Mouse (Mus musculus) hindbrain, embryonic 11.5 days (tissue): ENCODE data around the gene Slc17a2. TPM values are rescaled to one million over a fixed set of nuclear protein-coding genes. Genes with fewer than 3 reads are reported as not detected.

Source experiments
- ATAC-seq: fragments of 200-750 bp; cut with Nextera tagmentation; 2 replicates; pipeline ENCODE4 v1.8.0; 2017; ENCODE audit warnings: mild to moderate bottlenecking, moderate TSS enrichment, moderate library complexity; ENCODE audit not compliant: low FRiP score
- DNase-seq: peaks from one replicate; pipeline ENCODE4 v3.0.0-alpha.2; 2015; ENCODE audit warnings: low spot score
- H3K27ac ChIP-seq: fragments of 300-500 bp; sonication (generic); 2 replicates; pipeline ENCODE4 v1.5.1; 2014; ENCODE audit warnings: mild to moderate bottlenecking, low read depth, low read length
- H3K27me3 ChIP-seq: fragments of 300-500 bp; sonication (generic); 2 replicates; pipeline ENCODE4 v1.6.1; 2014; ENCODE audit warnings: mild to moderate bottlenecking, low read length, moderate library complexity, mixed read lengths; ENCODE audit not compliant: control insufficient read depth, insufficient read depth
- H3K36me3 ChIP-seq: fragments of 300-500 bp; sonication (generic); 2 replicates; pipeline ENCODE4 v1.6.1; 2014; ENCODE audit warnings: mild to moderate bottlenecking, low read length, moderate library complexity, mixed read lengths; ENCODE audit not compliant: control insufficient read depth, insufficient read depth
- H3K4me1 ChIP-seq: fragments of 300-500 bp; sonication (generic); replicated peaks from 2 replicates; pipeline ENCODE4 v1.6.1; 2014; ENCODE audit warnings: low read length, mixed read lengths; ENCODE audit not compliant: control insufficient read depth, insufficient read depth
- H3K4me2 ChIP-seq: fragments of 300-500 bp; sonication (generic); replicated peaks from 2 replicates; pipeline ENCODE4 v1.6.1; 2014; ENCODE audit warnings: mild to moderate bottlenecking, low read depth, low read length
- H3K4me3 ChIP-seq: fragments of 300-500 bp; sonication (generic); 2 replicates; pipeline ENCODE4 v1.5.1; 2014; ENCODE audit warnings: low read depth, low read length
- H3K9ac ChIP-seq: fragments of 300-500 bp; sonication (generic); 2 replicates; pipeline ENCODE4 v1.6.1; 2014; ENCODE audit warnings: low read depth, low read length
- H3K9me3 ChIP-seq: fragments of 300-500 bp; sonication (generic); 2 replicates; pipeline ENCODE4 v1.6.1; 2016; ENCODE audit warnings: low read length; ENCODE audit not compliant: control insufficient read depth
- WGBS: fragments of 180-500 bp; shearing (Covaris S2); extraction: QIAGEN DNeasy Blood & Tissue Kit; methylation state at CpG from one replicate; pipeline ENCODE4 v1.1.7; 2014; 5-methylcytosine and 5-hydroxymethylcytosine counted together
- polyA plus RNA-seq: library from polyadenylated mRNA; unstranded; fragments of >200 nt; fragmentation: Nextera tagmentation; extraction: Ambion mirVana; gene quantifications from 2 replicates; pipeline ENCODE4 v1.2.1, GENCODE M21; 2014

Gene Slc17a2
- polyA plus RNA-seq, 1 experiment from 2014 or later, result not detected

DNA sequence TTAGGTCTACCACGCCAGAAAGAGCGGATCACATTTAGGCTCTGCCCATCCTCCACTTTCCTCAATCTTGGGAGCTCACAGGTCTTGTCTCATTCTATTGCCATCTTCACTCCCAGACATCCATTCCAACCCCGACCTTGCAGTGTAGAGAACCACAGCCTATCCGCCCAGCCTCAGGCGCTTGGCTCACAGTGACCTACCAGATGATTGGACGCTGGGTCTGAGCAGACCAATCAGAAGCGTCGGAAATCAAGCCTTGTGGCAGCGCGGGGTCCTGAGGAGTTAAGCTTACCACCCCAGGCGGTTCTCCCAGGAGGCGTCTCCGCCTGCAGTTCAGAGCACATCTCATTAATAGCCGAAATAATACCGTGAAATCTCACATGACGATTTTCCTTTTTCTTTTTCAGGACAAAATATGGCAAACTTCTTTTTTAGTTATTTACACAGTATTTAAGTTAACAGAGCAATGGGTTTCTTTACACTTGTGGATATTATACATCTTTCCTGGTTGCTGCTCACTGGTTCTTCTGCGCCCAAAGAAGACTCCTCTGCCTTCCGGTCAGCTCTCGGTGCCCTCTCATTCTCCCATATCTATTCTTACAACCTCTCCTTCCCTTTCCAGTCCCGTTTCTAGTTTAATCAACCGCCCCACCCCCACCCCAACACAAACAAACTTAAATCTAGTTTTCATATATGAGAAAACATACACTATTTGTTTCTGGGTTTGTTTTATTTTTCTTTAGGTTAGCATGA is 34.1 kb upstream of the Slc17a2 start:
- H3K4me3 ChIP-seq, result no peak overlapping the region
- no peaks in the 10 kb centered on the region for H3K4me1 ChIP-seq
- 25% methylated on average over 21 of the region's 21 CpGs for WGBS
- DNase-seq (peak; percentile 67), ATAC-seq (peak; percentile 89)
- H3K36me3 ChIP-seq, result no peaks in the 10 kb centered on the region
- H3K4me2 ChIP-seq, result 0 out of 2 replicates have a peak overlapping the region, but pooled peaks have one; percentile 17
- no peak overlapping the region for H3K9ac ChIP-seq
- no peaks in the 10 kb centered on the region for H3K27me3 ChIP-seq
- H3K9me3 ChIP-seq, result no peaks in the 10 kb centered on the region
- H3K27ac ChIP-seq, result no peak overlapping the region

GRCm38 (mm10) chr13:23778339-23778738 is 28.5 kb upstream of the Slc17a2 start:
- no peak overlapping the region for H3K9ac ChIP-seq
- no peaks in the 10 kb centered on the region for H3K36me3 ChIP-seq
- DNase-seq, result no peak
- no peaks in the 10 kb centered on the region for H3K27me3 ChIP-seq
- ATAC-seq, result no peak
- H3K4me3 ChIP-seq, result no peak overlapping the region
- H3K9me3 ChIP-seq, result no peaks in the 10 kb centered on the region
- H3K4me1 ChIP-seq, result no peaks in the 10 kb centered on the region
- H3K27ac ChIP-seq, result no peak overlapping the region
- no peak overlapping the region for H3K4me2 ChIP-seq
- 95% methylated on average over 7 of the region's 7 CpGs for WGBS

GRCm38 (mm10) chr13:23779025-23779424 is 27.8 kb upstream of the Slc17a2 start:
- no peaks in the 10 kb centered on the region for H3K36me3 ChIP-seq
- no peak overlapping the region for H3K9ac ChIP-seq
- H3K4me1 ChIP-seq, result no peaks in the 10 kb centered on the region
- no peaks in the 10 kb centered on the region for H3K9me3 ChIP-seq
- ATAC-seq, result no peak
- H3K4me3 ChIP-seq, result no peak overlapping the region
- no peak overlapping the region for H3K4me2 ChIP-seq
- no peaks in the 10 kb centered on the region for H3K27me3 ChIP-seq
- H3K27ac ChIP-seq, result no peak overlapping the region
- WGBS, result 86% methylated on average over 4 of the region's 4 CpGs
- DNase-seq, result no peak

- ATAC-seq (no peak), DNase-seq (peak; percentile 75)
- Histone ChIP-seq H3K9me3 (no peaks in the 10 kb centered on the region), H3K27me3 (no peaks in the 10 kb centered on the region), H3K36me3 (no peaks in the 10 kb centered on the region), H3K4me2 (no peak overlapping the region), H3K4me3 (no peak overlapping the region), H3K9ac (no peak overlapping the region), H3K27ac (no peak overlapping the region), H3K4me1 (no peaks in the 10 kb centered on the region)
- WGBS, result 45% methylated on average over 2 of the region's 2 CpGs
Observed at GRCm38 (mm10) chr13:23792520-23792919, 14.3 kb upstream of the Slc17a2 start.

DNA sequence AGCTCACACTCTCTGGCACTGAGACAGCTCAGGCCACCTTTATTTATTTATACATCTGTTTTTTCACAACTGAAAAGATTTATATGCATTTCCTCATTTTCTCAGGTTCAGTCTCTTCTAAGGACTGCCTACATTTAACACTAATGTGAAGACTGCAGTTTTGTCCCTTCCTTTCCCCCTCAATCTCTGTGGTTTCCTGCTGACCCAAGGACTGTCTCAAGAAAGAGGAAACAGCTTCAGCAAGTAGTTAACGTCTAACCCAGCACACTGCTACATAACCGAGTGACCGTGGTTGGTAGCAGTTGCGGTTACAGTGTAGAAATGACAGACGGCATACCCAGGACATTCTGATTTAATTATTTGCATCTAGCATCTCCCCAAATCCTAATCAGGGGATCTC is 7.4 kb upstream of the Slc17a2 start:
- Histone ChIP-seq H3K4me1 (no peaks in the 10 kb centered on the region), H3K9ac (no peak overlapping the region), H3K9me3 (no peaks in the 10 kb centered on the region), H3K4me3 (no peak overlapping the region), H3K27ac (no peak overlapping the region), H3K4me2 (no peak overlapping the region), H3K36me3 (no peaks in the 10 kb centered on the region), H3K27me3 (no peaks in the 10 kb centered on the region)
- 86% methylated on average over 5 of the region's 5 CpGs for WGBS
- no peak for DNase-seq
- ATAC-seq, result no peak

DNA sequence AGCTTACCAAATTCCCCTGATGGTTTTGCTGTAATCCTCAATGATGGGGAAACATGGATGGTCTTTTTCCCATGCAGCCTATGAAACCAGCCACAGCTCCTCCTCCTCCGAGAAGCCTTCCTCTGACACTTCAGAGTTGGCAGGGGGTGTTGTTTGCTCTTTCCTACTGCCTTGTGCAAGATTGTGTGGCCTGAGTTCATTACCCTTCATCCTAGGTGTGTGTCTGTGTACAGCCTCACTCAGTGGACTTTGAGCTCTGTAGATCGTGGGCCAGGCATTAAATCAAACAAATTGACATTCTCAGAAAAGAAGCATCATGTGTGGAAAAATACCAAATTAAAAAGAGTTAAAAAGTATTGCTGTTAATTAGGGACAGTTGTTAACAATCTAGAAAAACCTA is 2.3 kb upstream of the Slc17a2 start:
- no peak for ATAC-seq

DNA sequence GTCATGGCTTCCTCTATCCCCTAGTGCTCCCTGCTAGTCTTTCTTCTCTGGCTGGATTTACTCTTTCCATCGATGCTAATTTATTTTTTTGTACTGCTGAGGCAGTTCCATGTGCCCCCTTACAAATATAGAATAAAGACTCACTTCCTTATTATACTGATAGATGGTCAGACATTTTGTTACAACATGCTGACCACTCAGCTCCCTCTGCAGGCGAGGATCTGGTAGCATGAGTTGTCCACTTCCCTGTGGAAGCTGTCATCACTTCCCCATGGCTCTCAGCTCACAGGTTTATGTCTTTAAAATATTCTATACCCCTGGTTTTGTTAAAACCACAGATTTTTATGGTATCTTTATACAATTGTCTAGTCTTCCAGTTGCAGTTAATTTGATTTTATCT is 9.4 kb downstream of the Slc17a2 start:
- Histone ChIP-seq H3K27me3 (no peaks in the 10 kb centered on the region), H3K4me1 (no peaks in the 10 kb centered on the region), H3K4me3 (no peak overlapping the region), H3K9ac (no peak overlapping the region), H3K4me2 (no peak overlapping the region), H3K36me3 (no peaks in the 10 kb centered on the region), H3K9me3 (no peaks in the 10 kb centered on the region), H3K27ac (no peak overlapping the region)
- ATAC-seq (no peak), DNase-seq (no peak)
- WGBS, result 79% methylated on average over 2 of the region's 2 CpGs

More for the DNA sequence above, 2.3 kb upstream of the Slc17a2 start:
- DNase-seq, result no peak
- Histone ChIP-seq H3K9me3 (no peaks in the 10 kb centered on the region), H3K4me2 (no peak overlapping the region), H3K27ac (no peak overlapping the region), H3K9ac (no peak overlapping the region), H3K27me3 (no peaks in the 10 kb centered on the region), H3K4me1 (no peaks in the 10 kb centered on the region), H3K36me3 (no peaks in the 10 kb centered on the region), H3K4me3 (no peak overlapping the region)
- 87% methylated on average over 2 of the region's 2 CpGs for WGBS

DNA sequence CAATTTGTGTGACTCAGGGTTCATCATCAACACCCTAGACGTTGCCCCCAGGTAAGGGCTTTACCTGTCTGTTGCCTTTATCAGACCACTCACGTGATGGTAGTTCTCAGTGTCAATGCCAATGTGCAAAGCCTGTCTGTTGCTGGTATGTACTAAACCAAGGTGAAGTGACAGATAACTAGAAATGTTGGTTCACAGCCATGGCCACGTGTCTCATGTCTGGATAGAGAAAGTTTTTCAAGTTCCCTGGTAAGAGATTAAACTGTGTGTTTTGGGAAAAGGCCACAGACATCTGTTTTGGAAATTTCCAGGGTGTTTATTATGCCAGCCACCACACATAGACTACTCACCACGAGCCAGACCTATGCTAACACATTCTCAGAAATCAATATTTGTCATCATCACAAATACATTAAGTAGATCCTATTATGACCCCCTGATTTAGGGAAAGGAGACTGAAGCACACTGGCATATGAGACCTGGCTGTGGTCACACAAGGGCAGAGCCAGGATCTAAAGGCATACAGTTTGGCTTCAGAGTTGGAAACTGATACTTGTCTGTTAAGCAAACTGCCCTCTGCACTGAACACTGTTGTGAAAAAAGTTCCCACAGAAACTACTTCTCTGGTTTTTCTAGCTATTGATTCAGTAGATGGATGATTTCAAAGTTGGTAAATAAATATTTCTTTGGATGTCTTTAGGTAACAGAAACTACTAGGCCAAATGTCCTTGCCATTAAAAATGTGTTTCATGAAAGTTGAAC is 13.6 kb downstream of the Slc17a2 start:
- Histone ChIP-seq H3K27me3 (no peaks in the 10 kb centered on the region), H3K27ac (no peak overlapping the region), H3K4me1 (no peaks in the 10 kb centered on the region), H3K9ac (no peak overlapping the region), H3K4me3 (no peak overlapping the region), H3K4me2 (no peak overlapping the region), H3K36me3 (no peaks in the 10 kb centered on the region), H3K9me3 (no peaks in the 10 kb centered on the region)
- WGBS, result 74% methylated on average over 4 of the region's 4 CpGs
- DNase-seq, result no peak
- ATAC-seq, result no peak

DNA sequence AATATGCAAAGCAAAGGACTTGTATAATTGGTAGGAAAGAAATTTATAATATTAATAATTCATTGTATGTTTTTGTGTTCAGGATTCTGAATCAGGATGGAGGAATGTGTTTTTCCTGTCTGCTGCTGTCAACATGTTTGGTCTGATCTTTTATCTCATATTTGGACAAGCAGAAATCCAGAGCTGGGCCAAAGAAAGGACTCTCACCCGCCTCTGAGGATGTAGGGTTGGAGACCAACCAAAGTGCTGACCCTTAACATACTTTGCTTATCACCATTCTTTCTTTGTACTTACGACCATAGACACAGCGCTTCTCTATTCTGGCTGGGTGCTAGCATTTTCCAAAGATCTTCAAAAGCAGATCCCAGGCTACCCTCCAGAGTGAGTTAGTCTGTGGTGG is 15.4 kb downstream of the Slc17a2 start:
- H3K36me3 ChIP-seq, result no peaks in the 10 kb centered on the region
- 88% methylated on average over 3 of the region's 3 CpGs for WGBS
- no peak for DNase-seq

More for the DNA sequence above, 15.4 kb downstream of the Slc17a2 start:
- Histone ChIP-seq H3K9me3 (no peaks in the 10 kb centered on the region), H3K4me3 (no peak overlapping the region), H3K9ac (no peak overlapping the region), H3K4me2 (no peak overlapping the region), H3K27ac (no peak overlapping the region), H3K27me3 (no peaks in the 10 kb centered on the region), H3K4me1 (no peaks in the 10 kb centered on the region)
- no peak for ATAC-seq
